Mouse (Mus musculus): ENCODE data around the gene Ergic1.

DNA sequence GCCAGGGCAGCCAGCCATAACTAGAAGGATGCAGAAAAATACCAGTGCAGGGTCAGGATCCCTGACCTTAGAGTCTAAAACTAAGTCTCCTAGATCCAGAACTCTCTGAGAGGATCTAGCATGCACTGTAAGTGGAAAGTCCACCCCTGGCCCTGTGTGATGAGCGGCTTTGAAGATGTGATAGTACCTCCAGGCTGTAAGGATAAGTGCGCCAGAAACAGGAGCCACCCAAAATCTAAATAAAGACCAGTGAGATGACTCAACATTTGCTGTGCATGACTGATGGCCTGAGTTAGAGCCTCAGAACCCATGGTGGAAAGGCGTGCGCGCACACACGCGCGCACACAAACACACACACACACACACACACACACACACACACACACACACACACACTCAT, 47.6 kb downstream of the Ergic1 start:
- no peak for TF ChIP-seq CTCF (IDR thresholded peaks at IDR 0.05; ENCODE audit: low read depth, low read length)
- TF ChIP-seq GATA1 (IDR thresholded peaks at IDR 0.05; ENCODE audit: borderline replicate concordance, low read length) = no peak
